Mouse (Mus musculus) adrenal gland, postnatal 4 days (tissue): ENCODE measurements around the gene Igsf9b. TPM values are rescaled to one million over a fixed set of nuclear protein-coding genes. Genes with fewer than 3 reads are reported as not detected.
A peak's percentile ranks its signal among the peaks of the same experiment; 100 is the strongest.

Source experiments
- DNase-seq, 2 experiments: peaks; one replicate each; pipeline ENCODE4 v3.0.0; 2021 to 2022; ENCODE audit warnings: low spot score in 2 of 2, mixed read lengths in 2 of 2
- total RNA-seq, 2 experiments: library from RNA; stranded (reverse); gene quantifications; 2 replicates each; pipeline ENCODE4 v1.2.3; 2021

The Igsf9b gene
- total RNA-seq, 2 experiments from 2014 or later, result 6.7 to 8.2 TPM

GRCm38 (mm10) chr9:27289543-27290308 lies 9.3 kb upstream of the Igsf9b start:
- no peak for DNase-seq

- no peak for DNase-seq
These were observed 4.6 kb upstream of the Igsf9b start for GRCm38 (mm10) chr9:27294380-27294779.

- DNase-seq, result no peak
These were observed 533 bp downstream of the Igsf9b start for GRCm38 (mm10) chr9:27299286-27300187.

- DNase-seq, result no peak
These were observed 1.2 kb downstream of the Igsf9b start for GRCm38 (mm10) chr9:27300188-27300691.

- DNase-seq, result no peak
These were observed 1.7 kb downstream of the Igsf9b start for GRCm38 (mm10) chr9:27300698-27301097.

GRCm38 (mm10) chr9:27301486-27301885 lies 2.5 kb downstream of the Igsf9b start:
- no peak for DNase-seq

- no peak for DNase-seq
These were observed 3.3 kb downstream of the Igsf9b start for GRCm38 (mm10) chr9:27302291-27302690.

GRCm38 (mm10) chr9:27303571-27304484 lies 4.8 kb downstream of the Igsf9b start:
- DNase-seq, result no peak

GRCm38 (mm10) chr9:27304485-27305102 lies 5.6 kb downstream of the Igsf9b start:
- DNase-seq, result no peak

GRCm38 (mm10) chr9:27305502-27305901 lies 6.5 kb downstream of the Igsf9b start:
- no peak for DNase-seq

- no peak for DNase-seq
These were observed 7.6 kb downstream of the Igsf9b start for GRCm38 (mm10) chr9:27306642-27307041.

- DNase-seq, result no peak
These were observed 8.3 kb downstream of the Igsf9b start for GRCm38 (mm10) chr9:27307265-27307664.

- DNase-seq, result no peak
These were observed 9.0 kb downstream of the Igsf9b start for GRCm38 (mm10) chr9:27308045-27308444.

- no peak for DNase-seq
These were observed 9.6 kb downstream of the Igsf9b start for GRCm38 (mm10) chr9:27308561-27308960.

GRCm38 (mm10) chr9:27310005-27310404 lies 11.0 kb downstream of the Igsf9b start:
- no peak for DNase-seq

GRCm38 (mm10) chr9:27313427-27313826 lies 14.4 kb downstream of the Igsf9b start:
- no peak for DNase-seq

GRCm38 (mm10) chr9:27321267-27321666 lies 22.3 kb downstream of the Igsf9b start:
- no peak for DNase-seq

- no peak for DNase-seq
These were observed 23.3 kb downstream of the Igsf9b start for GRCm38 (mm10) chr9:27322277-27322676.

- DNase-seq, result no peak
These were observed 24.4 kb downstream of the Igsf9b start for GRCm38 (mm10) chr9:27323412-27323811.

GRCm38 (mm10) chr9:27325920-27326319 lies 26.9 kb downstream of the Igsf9b start:
- peak in 1 of 2 experiments; percentile 40 for DNase-seq
